Mouse (Mus musculus) olfactory bulb, adult 2 months (tissue): ENCODE results near the gene Nsd2. TPM values are rescaled to one million over a fixed set of nuclear protein-coding genes. Genes with fewer than 3 reads are reported as not detected.
"Not testable (repeated sequence)": the region's sequence is repeated elsewhere in the genome, so short reads cannot be mapped to it uniquely, and the experiment has no call there.

Experiments
- H3K27ac ChIP-seq: fragments of 200-500 bp; 2 replicates; pipeline ENCODE4 v1.5.1; 2012; ENCODE audit warnings: low read depth, low read length; ENCODE audit not compliant: insufficient read depth
- H3K4me1 ChIP-seq: fragments of 200-500 bp; 2 replicates; pipeline ENCODE4 v1.6.1; 2012; ENCODE audit warnings: low read length; ENCODE audit not compliant: control insufficient read depth, insufficient read depth
- H3K4me3 ChIP-seq: fragments of 200-500 bp; 2 replicates; pipeline ENCODE4 v1.5.1; 2012; ENCODE audit warnings: mild to moderate bottlenecking, low read depth, low read length, moderate library complexity; ENCODE audit not compliant: insufficient read depth
- CTCF ChIP-seq: fragments of 200-500 bp; IDR thresholded peaks from 2 replicates; pipeline ENCODE4 v1.5.1; 2012; ENCODE audit warnings: low read depth, mild to moderate bottlenecking, low read length, moderate library complexity; ENCODE audit not compliant: insufficient read depth
- POLR2A ChIP-seq: fragments of 200-500 bp; IDR thresholded peaks from 2 replicates; pipeline ENCODE4 v1.6.1; 2012; ENCODE audit warnings: mild to moderate bottlenecking, low read depth, low read length, moderate library complexity; ENCODE audit not compliant: insufficient read depth
- WGBS: fragments of 180-500 bp; shearing (Covaris S2); methylation state at CpG from one replicate; pipeline ENCODE4 v1.1.7; 2018; 5-methylcytosine and 5-hydroxymethylcytosine counted together
- polyA plus RNA-seq: library from polyadenylated mRNA; stranded (reverse); fragments of >200 nt; gene quantifications from 2 replicates; pipeline ENCODE4 v1.2.4, GENCODE M21; 2012; ENCODE audit warnings: low replicate concordance; ENCODE audit not compliant: missing spikeins, insufficient read depth, insufficient read length

The Nsd2 gene
- polyA plus RNA-seq, 1 experiment: 366 TPM

GRCm38 (mm10) chr5:33893406-33893805, 72.9 kb downstream of the Nsd2 start:
- H3K4me1 ChIP-seq: peaks cover 5% of the 10 kb centered on the region
- TF ChIP-seq CTCF (no peak), POLR2A (no peak)
- WGBS: 93% methylated on average over 6 of the region's 6 CpGs
- no peak overlapping the region for H3K4me3 ChIP-seq
- H3K27ac ChIP-seq: no peak overlapping the region

GRCm38 (mm10) chr5:33895116-33895515, 74.6 kb downstream of the Nsd2 start:
- H3K27ac ChIP-seq: peak overlapping the region; percentile 64
- 51% methylated on average over 9 of the region's 9 CpGs for WGBS
- H3K4me1 ChIP-seq: peaks cover 5% of the 10 kb centered on the region
- TF ChIP-seq CTCF: no peak
- no peak for TF ChIP-seq POLR2A
- no peak overlapping the region for H3K4me3 ChIP-seq

DNA sequence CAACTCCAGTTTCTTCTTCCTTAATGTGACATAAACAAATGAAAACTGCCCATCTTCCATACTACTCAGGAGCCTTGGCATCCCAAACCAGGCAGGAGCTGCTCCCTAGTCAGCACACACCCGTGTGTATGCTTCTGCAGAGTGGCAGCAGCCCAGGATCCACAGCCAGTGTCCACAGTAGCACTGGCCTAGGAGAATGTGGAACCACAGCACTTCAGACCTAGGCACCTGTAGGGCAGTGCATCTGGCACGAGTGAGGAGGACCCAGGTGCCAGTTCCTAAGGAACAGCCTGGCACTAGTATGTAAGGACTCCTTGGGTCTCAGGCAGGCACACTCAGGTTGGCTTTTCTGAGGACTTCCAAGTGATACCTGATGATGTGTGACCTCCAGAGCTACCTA, 76.6 kb downstream of the Nsd2 start:
- peaks cover 5% of the 10 kb centered on the region for H3K4me1 ChIP-seq
- TF ChIP-seq POLR2A (no peak), CTCF (no peak)
- 75% methylated on average over 2 of the region's 2 CpGs for WGBS
- H3K4me3 ChIP-seq: no peak overlapping the region
- H3K27ac ChIP-seq: no peak overlapping the region

DNA sequence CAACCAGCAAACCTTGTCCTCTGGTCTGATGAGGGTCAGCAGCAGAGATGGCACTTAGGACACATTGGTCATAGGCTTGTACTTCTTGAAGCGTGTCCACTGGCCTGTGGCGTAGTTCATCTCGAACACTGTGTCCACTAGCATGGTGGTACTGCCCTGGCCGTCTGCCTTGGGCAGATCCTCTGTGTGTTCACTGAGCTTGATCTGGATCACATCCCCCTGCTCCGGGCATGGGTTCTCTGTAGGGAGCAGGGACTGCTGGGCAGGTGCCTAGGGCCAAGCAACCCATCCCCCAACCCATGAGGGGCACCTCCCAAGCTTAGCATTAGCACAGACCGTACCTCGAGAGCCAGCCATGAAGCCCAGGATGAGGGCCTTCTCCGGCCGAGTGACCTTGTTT, 78.1 kb downstream of the Nsd2 start:
- WGBS: 88% methylated on average over 9 of the region's 9 CpGs
- Histone ChIP-seq H3K27ac (no peak overlapping the region), H3K4me3 (no peak overlapping the region), H3K4me1 (peaks cover 5% of the 10 kb centered on the region)
- TF ChIP-seq POLR2A: no peak
- no peak for TF ChIP-seq CTCF

DNA sequence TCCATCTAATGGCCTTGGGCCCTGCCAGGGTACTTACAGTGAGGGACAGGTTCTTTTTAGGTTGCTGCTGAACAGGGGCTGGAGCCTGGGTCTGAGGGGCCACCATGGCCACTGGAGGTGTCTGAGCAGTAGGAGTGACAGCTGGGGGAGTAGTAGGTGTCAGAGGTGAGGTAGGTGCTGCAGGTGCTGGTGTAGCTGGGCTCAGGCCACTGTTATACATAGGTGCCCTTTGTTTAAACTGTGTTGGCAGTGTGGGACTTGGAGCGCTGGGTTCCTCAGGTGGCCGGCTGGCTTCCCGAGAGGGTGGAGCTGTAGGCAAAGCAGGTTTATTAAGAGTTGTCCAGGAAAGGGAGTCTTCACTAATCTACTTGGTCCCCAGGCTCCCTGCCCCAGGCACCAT, 78.7 kb downstream of the Nsd2 start:
- no peak overlapping the region for H3K27ac ChIP-seq
- H3K4me1 ChIP-seq: peaks cover 5% of the 10 kb centered on the region
- TF ChIP-seq CTCF (no peak), POLR2A (no peak)
- 83% methylated on average over 3 of the region's 3 CpGs for WGBS
- H3K4me3 ChIP-seq: no peak overlapping the region

- Histone ChIP-seq H3K4me1 (peaks cover 2% of the 10 kb centered on the region), H3K27ac (no peak overlapping the region), H3K4me3 (no peak overlapping the region)
- 89% methylated on average over 3 of the region's 3 CpGs for WGBS
- TF ChIP-seq CTCF (no peak), POLR2A (no peak)
These were observed 79.6 kb downstream of the Nsd2 start for GRCm38 (mm10) chr5:33900101-33900500.

GRCm38 (mm10) chr5:33900701-33901263, 80.3 kb downstream of the Nsd2 start:
- H3K4me3 ChIP-seq: no peak overlapping the region
- no peaks in the 10 kb centered on the region for H3K4me1 ChIP-seq
- H3K27ac ChIP-seq: no peak overlapping the region
- WGBS: 92% methylated on average over 9 of the region's 9 CpGs
- TF ChIP-seq POLR2A (no peak), CTCF (no peak)

GRCm38 (mm10) chr5:33901278-33901677, 80.8 kb downstream of the Nsd2 start:
- whole genome bisulfite sequencing: 89% methylated on average over 3 of the region's 3 CpGs
- Histone ChIP-seq H3K27ac (no peak overlapping the region), H3K4me3 (no peak overlapping the region), H3K4me1 (no peaks in the 10 kb centered on the region)
- TF ChIP-seq POLR2A: no peak

GRCm38 (mm10) chr5:33902696-33903095, 82.2 kb downstream of the Nsd2 start:
- 81% methylated on average over 2 of the region's 2 CpGs for WGBS
- Histone ChIP-seq H3K4me1 (no peaks in the 10 kb centered on the region), H3K27ac (no peak overlapping the region), H3K4me3 (no peak overlapping the region)
- TF ChIP-seq POLR2A (no peak), CTCF (no peak)

GRCm38 (mm10) chr5:33903176-33903575, 82.7 kb downstream of the Nsd2 start:
- Histone ChIP-seq H3K4me3 (no peak overlapping the region), H3K4me1 (no peaks in the 10 kb centered on the region), H3K27ac (no peak overlapping the region)
- 73% methylated on average over 9 of the region's 9 CpGs for WGBS
- no peak for TF ChIP-seq POLR2A
- no peak for TF ChIP-seq CTCF

DNA sequence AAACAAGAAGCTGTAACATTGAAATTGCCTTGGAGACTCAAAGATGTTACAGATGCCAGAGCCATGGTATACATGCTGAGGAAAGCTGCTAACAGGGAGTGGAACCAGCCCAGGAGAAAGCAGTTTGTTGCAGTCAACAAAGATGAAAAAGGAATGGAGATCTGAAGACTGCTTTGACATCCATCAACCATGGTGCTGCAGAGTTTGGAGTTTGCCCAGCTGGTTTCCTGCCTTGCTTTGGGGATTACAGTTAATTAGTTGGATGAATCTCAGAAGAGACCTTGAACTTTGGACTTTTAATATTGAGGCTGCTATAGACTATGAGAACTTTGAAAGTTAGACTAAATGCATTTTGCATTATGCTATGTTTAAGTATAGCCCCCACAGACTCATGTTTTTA, 94.5 kb downstream of the Nsd2 start:
- H3K27ac ChIP-seq, H3K4me1 ChIP-seq, H3K4me3 ChIP-seq: not testable (repeated sequence)

GRCm38 (mm10) chr5:33916616-33917015, 96.1 kb downstream of the Nsd2 start:
- 93% methylated on average over 2 of the region's 2 CpGs for WGBS
- not testable (repeated sequence) for H3K4me3 ChIP-seq, H3K27ac ChIP-seq, H3K4me1 ChIP-seq
